Comparison of ENCODE assay signal across 28 mouse cellular contexts in the genomic region with DNA sequence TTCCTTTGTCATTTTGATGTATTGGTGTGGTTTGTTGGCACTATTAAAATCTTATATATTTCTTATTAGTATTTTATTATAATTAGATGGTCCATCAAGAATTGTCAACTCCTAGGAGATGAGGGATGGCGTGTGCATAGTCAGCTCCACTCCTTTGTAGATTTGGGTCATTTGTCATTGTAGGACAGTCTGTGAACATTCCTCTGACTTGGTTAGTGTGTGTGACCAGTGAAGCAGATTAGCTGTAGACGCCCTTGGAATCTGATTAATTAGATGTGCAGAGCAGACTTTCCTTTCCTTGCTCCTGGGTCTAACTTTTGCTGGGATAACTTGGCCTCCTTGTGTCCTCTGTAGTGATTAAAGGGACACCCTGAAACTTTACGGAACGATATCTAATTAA.
DNase-seq lines count a peak whose midpoint lies in the region; ATAC-seq and TF ChIP-seq lines count a peak whose summit lies in the region.
"Had no signal": no experiment of that assay in that cellular context is flagged by ENCODE, and none has a peak within 500 bp of the region (broad histone marks: within the 10 kb centered on the region; RNA-seq: fewer than 3 reads in every experiment).

No protein-coding gene starts in this region.

- peak; percentile 19 for DNase-seq in hindbrain, embryonic 11.5 days (ENCODE audit: low spot score)
- no peak for DNase-seq in hindbrain, embryonic 10.5 days (ENCODE audit: low spot score)
- DNase-seq in Muller cell, postnatal 12 days (ENCODE audit: inconsistent ontology term), result peak; percentile 66
- DNase-seq in mesoderm, embryonic 11.5 days (ENCODE audit: low read depth, low spot score), result peak; percentile 28
- no peak for DNase-seq in cerebellum, adult 9-10 months
- DNase-seq in thymus, adult 2 months, result no peak
- DNase-seq: adrenal gland, postnatal 10 days; adrenal gland, postnatal 36 days; cerebellum, adult 18-20 months; cerebellum, adult 9-11 months; cerebellum, postnatal 25 days; gastrocnemius, postnatal 10 days; gastrocnemius, postnatal 36 days; heart, adult 2 months; heart, postnatal 14 days; heart, postnatal 4 days had no signal

- 49% methylated on average over 4 of the region's 4 CpGs for WGBS in hindbrain, embryonic 11.5 days
- 60% methylated on average over 4 of the region's 4 CpGs for WGBS in hindbrain, embryonic 10.5 days
- WGBS in hindbrain, embryonic 13.5 days, result 39% methylated on average over 4 of the region's 4 CpGs
- 70% methylated on average over 4 of the region's 4 CpGs for WGBS in forebrain, embryonic 12.5 days
- 93% methylated on average over 4 of the region's 4 CpGs for WGBS in thymus, adult 2 months

- H3K4me2 ChIP-seq in hindbrain, embryonic 11.5 days (replicated peaks; ENCODE audit: low read depth, low read length), result no peak overlapping the region
- no peak overlapping the region for H3K4me2 ChIP-seq in hindbrain, embryonic 13.5 days
- no peak overlapping the region for H3K4me2 ChIP-seq in forebrain, embryonic 12.5 days
- H3K4me2 ChIP-seq: embryonic facial prominence, embryonic 13.5 days; forebrain, embryonic 13.5 days; heart, embryonic 13.5 days had no signal

- H3K27ac ChIP-seq in hindbrain, embryonic 11.5 days (ENCODE audit: low read depth, low read length), result no peak overlapping the region
- no peak overlapping the region for H3K27ac ChIP-seq in hindbrain, embryonic 10.5 days
- H3K27ac ChIP-seq in hindbrain, embryonic 13.5 days, result no peak overlapping the region
- no peak overlapping the region for H3K27ac ChIP-seq in forebrain, embryonic 12.5 days
- no peak overlapping the region for H3K27ac ChIP-seq in thymus, adult 2 months (ENCODE audit: control insufficient read depth, insufficient read depth, low read length)
- H3K27ac ChIP-seq: embryonic facial prominence, embryonic 10.5 days; embryonic facial prominence, embryonic 13.5 days; forebrain, embryonic 13.5 days; heart, adult 2 months; heart, embryonic 10.5 days; heart, embryonic 13.5 days had no signal

- no peaks in the 10 kb centered on the region for H3K27me3 ChIP-seq in hindbrain, embryonic 11.5 days (ENCODE audit: control insufficient read depth, insufficient read depth, low read length)
- H3K27me3 ChIP-seq in hindbrain, embryonic 10.5 days (ENCODE audit: insufficient read depth, poor library complexity, severe bottlenecking), result no peaks in the 10 kb centered on the region
- 0 out of 2 replicates have a peak, but pooled peaks cover 3% of the 10 kb centered on the region for H3K27me3 ChIP-seq in hindbrain, embryonic 13.5 days
- no peaks in the 10 kb centered on the region for H3K27me3 ChIP-seq in forebrain, embryonic 12.5 days
- H3K27me3 ChIP-seq in thymus, adult 2 months (ENCODE audit: control insufficient read depth, insufficient read depth, low read length), result no peaks in the 10 kb centered on the region
- H3K27me3 ChIP-seq: embryonic facial prominence, embryonic 13.5 days; forebrain, embryonic 13.5 days; heart, embryonic 13.5 days; Patski had no signal

- H3K36me3 ChIP-seq in hindbrain, embryonic 11.5 days (ENCODE audit: control insufficient read depth, insufficient read depth, low read length), result no peaks in the 10 kb centered on the region
- H3K36me3 ChIP-seq in hindbrain, embryonic 10.5 days, result no peaks in the 10 kb centered on the region
- H3K36me3 ChIP-seq in hindbrain, embryonic 13.5 days, result no peaks in the 10 kb centered on the region
- no peaks in the 10 kb centered on the region for H3K36me3 ChIP-seq in forebrain, embryonic 12.5 days (replicated peaks)
- no peaks in the 10 kb centered on the region for H3K36me3 ChIP-seq in thymus, adult 2 months (ENCODE audit: control insufficient read depth, insufficient read depth, low read length)
- H3K36me3 ChIP-seq: embryonic facial prominence, embryonic 10.5 days; embryonic facial prominence, embryonic 13.5 days; heart, embryonic 10.5 days; heart, embryonic 13.5 days had no signal

- H3K9me3 ChIP-seq in hindbrain, embryonic 11.5 days (ENCODE audit: control insufficient read depth, low read length), result no peaks in the 10 kb centered on the region
- no peaks in the 10 kb centered on the region for H3K9me3 ChIP-seq in hindbrain, embryonic 10.5 days
- no peaks in the 10 kb centered on the region for H3K9me3 ChIP-seq in hindbrain, embryonic 13.5 days
- H3K9me3 ChIP-seq in forebrain, embryonic 12.5 days, result no peaks in the 10 kb centered on the region
- H3K9me3 ChIP-seq: embryonic facial prominence, embryonic 10.5 days; embryonic facial prominence, embryonic 13.5 days; forebrain, embryonic 13.5 days; heart, embryonic 10.5 days; heart, embryonic 13.5 days had no signal

- ATAC-seq in hindbrain, embryonic 11.5 days (ENCODE audit: low FRiP score), result peak; percentile 78
- ATAC-seq in hindbrain, embryonic 13.5 days (ENCODE audit: low FRiP score), result peak; percentile 77
- ATAC-seq in forebrain, embryonic 12.5 days (ENCODE audit: low FRiP score), result no peak
- ATAC-seq: CD4-positive, CD25-positive, alpha-beta regulatory T cell, adult 4 months; forebrain, embryonic 13.5 days; forebrain, embryonic 16.5 days; intestine, postnatal 0 days; Patski had no signal

- H3K4me1 ChIP-seq in hindbrain, embryonic 11.5 days (replicated peaks; ENCODE audit: control insufficient read depth, insufficient read depth, low read length), result no peaks in the 10 kb centered on the region; the same call in 1 of the 2 replicates
- H3K4me1 ChIP-seq in hindbrain, embryonic 10.5 days (replicated peaks), result peaks cover 17% of the 10 kb centered on the region
- H3K4me1 ChIP-seq in hindbrain, embryonic 13.5 days (replicated peaks), result peaks cover 8% of the 10 kb centered on the region; the same call in 1 of the 2 replicates
- no peaks in the 10 kb centered on the region for H3K4me1 ChIP-seq in forebrain, embryonic 12.5 days
- H3K4me1 ChIP-seq in thymus, adult 2 months (replicated peaks; ENCODE audit: control insufficient read depth, insufficient read depth, low read length), result no peaks in the 10 kb centered on the region
- H3K4me1 ChIP-seq: embryonic facial prominence, embryonic 10.5 days; embryonic facial prominence, embryonic 13.5 days; forebrain, embryonic 13.5 days; heart, embryonic 10.5 days; heart, embryonic 13.5 days had no signal

- H3K4me3 ChIP-seq in hindbrain, embryonic 11.5 days (ENCODE audit: low read depth, low read length), result no peak overlapping the region
- H3K4me3 ChIP-seq in hindbrain, embryonic 10.5 days, result no peak overlapping the region
- H3K4me3 ChIP-seq in hindbrain, embryonic 13.5 days, result no peak overlapping the region
- no peak overlapping the region for H3K4me3 ChIP-seq in forebrain, embryonic 12.5 days (replicated peaks)
- H3K4me3 ChIP-seq in thymus, adult 2 months (ENCODE audit: control insufficient read depth, insufficient read depth, low read length), result no peak overlapping the region
- H3K4me3 ChIP-seq: embryonic facial prominence, embryonic 10.5 days; embryonic facial prominence, embryonic 13.5 days; erythroblast, embryonic 14.5 days; forebrain, embryonic 13.5 days; heart, adult 2 months; heart, embryonic 10.5 days; heart, embryonic 13.5 days had no signal

- TF ChIP-seq CTCF in thymus, adult 2 months (IDR thresholded peaks at IDR 0.05; ENCODE audit: borderline replicate concordance, control insufficient read depth, extremely low read depth, insufficient read depth, low read length, poor library complexity), result no peak

- H3K9ac ChIP-seq in hindbrain, embryonic 11.5 days (ENCODE audit: low read depth, low read length), result no peak overlapping the region
- no peak overlapping the region for H3K9ac ChIP-seq in hindbrain, embryonic 13.5 days
- no peak overlapping the region for H3K9ac ChIP-seq in forebrain, embryonic 12.5 days
- H3K9ac ChIP-seq: embryonic facial prominence, embryonic 13.5 days; forebrain, embryonic 13.5 days; heart, embryonic 13.5 days had no signal

- no peak for TF ChIP-seq POLR2A in thymus, adult 2 months (IDR thresholded peaks at IDR 0.05; ENCODE audit: control insufficient read depth, extremely low read depth, insufficient read depth, low read length, poor library complexity)

Comparison
In these comparisons a context has a peak if more than half of its experiments do, and no peak if none do; other contexts are left out.
1. DNase-seq: peak in hindbrain, embryonic 11.5 days (single experiment), Muller cell, postnatal 12 days (single experiment) and mesoderm, embryonic 11.5 days (single experiment); none in hindbrain, embryonic 10.5 days (single experiment), cerebellum, adult 9-10 months (single experiment) and thymus, adult 2 months (single experiment).